In genomic region chr7:139731276-139731696, GRCm38 (mm10) we compare ENCODE assay signal across 12 mouse cellular contexts. TPM values are rescaled to one million over a fixed set of nuclear protein-coding genes. Genes with fewer than 3 reads are reported as not detected.
DNase-seq lines count a peak whose midpoint lies in the region; ATAC-seq and TF ChIP-seq lines count a peak whose summit lies in the region.
"Had no signal": no experiment of that assay in that cellular context is flagged by ENCODE, and none has a peak within 500 bp of the region (broad histone marks: within the 10 kb centered on the region; RNA-seq: fewer than 3 reads in every experiment).

No protein-coding gene starts in this region.

- 10% methylated on average over 8 of the region's 8 CpGs for WGBS in kidney, embryonic 15.5 days
- WGBS in embryonic facial prominence, embryonic 12.5 days: 49% methylated on average over 8 of the region's 8 CpGs
- WGBS in hindbrain, postnatal 0 days: 45% methylated on average over 8 of the region's 8 CpGs

- DNase-seq in kidney, adult 11 months: no peak
- no peak for DNase-seq in hindbrain, postnatal 0 days (ENCODE audit: low spot score)
- peak; percentile 19 for DNase-seq in mesoderm, embryonic 11.5 days (ENCODE audit: low read depth, low spot score)
- no peak for DNase-seq in natural killer cell, adult 2 months (ENCODE audit: low spot score in 2 of 2)
- DNase-seq in thymus, postnatal 14 days: no peak
- no peak for DNase-seq in gastrocnemius, postnatal 25 days
- DNase-seq: adrenal gland, postnatal 14 days; forebrain, postnatal 0 days had no signal

- peak; percentile 58; the same call in 1 of the 2 replicates for ATAC-seq in kidney, embryonic 15.5 days (replicated peaks; ENCODE audit: low FRiP score)
- ATAC-seq in embryonic facial prominence, embryonic 12.5 days (ENCODE audit: insufficient number of reproducible peaks, insufficient read depth, low FRiP score, low TSS enrichment): 0 out of 2 replicates have a peak, but pooled peaks have one; percentile 41
- peak; percentile 38; the same call in 1 of the 2 replicates for ATAC-seq in hindbrain, postnatal 0 days
- ATAC-seq: forebrain, postnatal 0 days; inflammation-experienced regulatory T-cells, adult 6 months had no signal

- no peak overlapping the region for H3K9ac ChIP-seq in kidney, embryonic 15.5 days
- H3K9ac ChIP-seq in embryonic facial prominence, embryonic 12.5 days: no peak overlapping the region
- no peak overlapping the region for H3K9ac ChIP-seq in hindbrain, postnatal 0 days (replicated peaks; ENCODE audit: low read length)
- H3K9ac ChIP-seq: forebrain, postnatal 0 days had no signal

- no peaks in the 10 kb centered on the region for H3K9me3 ChIP-seq in kidney, embryonic 15.5 days (replicated peaks)
- H3K9me3 ChIP-seq in embryonic facial prominence, embryonic 12.5 days: no peaks in the 10 kb centered on the region
- H3K9me3 ChIP-seq in hindbrain, postnatal 0 days (ENCODE audit: low read length): no peaks in the 10 kb centered on the region

- peak overlapping the region; percentile 37; the same call in 1 of the 2 replicates for H3K27ac ChIP-seq in kidney, embryonic 15.5 days
- H3K27ac ChIP-seq in embryonic facial prominence, embryonic 12.5 days: no peak overlapping the region
- no peak overlapping the region for H3K27ac ChIP-seq in hindbrain, postnatal 0 days

- no peaks in the 10 kb centered on the region for H3K36me3 ChIP-seq in kidney, embryonic 15.5 days
- no peaks in the 10 kb centered on the region for H3K36me3 ChIP-seq in embryonic facial prominence, embryonic 12.5 days
- no peaks in the 10 kb centered on the region for H3K36me3 ChIP-seq in hindbrain, postnatal 0 days (ENCODE audit: insufficient read depth, low read length)

- H3K27me3 ChIP-seq in kidney, embryonic 15.5 days: no peaks in the 10 kb centered on the region
- H3K27me3 ChIP-seq in embryonic facial prominence, embryonic 12.5 days: no peaks in the 10 kb centered on the region
- H3K27me3 ChIP-seq in hindbrain, postnatal 0 days (ENCODE audit: insufficient read depth, low read length): no peaks in the 10 kb centered on the region

- no peak overlapping the region for H3K4me3 ChIP-seq in kidney, embryonic 15.5 days (replicated peaks)
- H3K4me3 ChIP-seq in embryonic facial prominence, embryonic 12.5 days: no peak overlapping the region
- H3K4me3 ChIP-seq in hindbrain, postnatal 0 days (ENCODE audit: low read length): no peak overlapping the region

- no peak overlapping the region for H3K4me2 ChIP-seq in kidney, embryonic 15.5 days
- H3K4me2 ChIP-seq in embryonic facial prominence, embryonic 12.5 days (replicated peaks): no peak overlapping the region
- no peak overlapping the region for H3K4me2 ChIP-seq in hindbrain, postnatal 0 days (ENCODE audit: low read depth, low read length)

- no peak for TF ChIP-seq CTCF in hindbrain, postnatal 0 days (IDR thresholded peaks at IDR 0.05; ENCODE audit: low read depth)

- peaks cover 11% of the 10 kb centered on the region for H3K4me1 ChIP-seq in kidney, embryonic 15.5 days
- H3K4me1 ChIP-seq in embryonic facial prominence, embryonic 12.5 days: 0 out of 2 replicates have a peak, but pooled peaks cover 5% of the 10 kb centered on the region
- 0 out of 2 replicates have a peak, but pooled peaks cover 4% of the 10 kb centered on the region for H3K4me1 ChIP-seq in hindbrain, postnatal 0 days (ENCODE audit: insufficient read depth, low read length)

RNA-seq across cellular contexts. Expression of gene Cfap46, which starts 47.7 kb away (rescaled TPM):
- polyA plus RNA-seq in kidney, embryonic 15.5 days (2015; fragmentation: Nextera tagmentation; extraction: Ambion mirVana): 0.19 and 0.21 TPM in 2 replicates
- polyA plus RNA-seq in embryonic facial prominence, embryonic 12.5 days (2016; fragmentation: Nextera tagmentation; extraction: Ambion mirVana): 0.26 and 0.57 TPM in 2 replicates
- 3.2 and 7.0 TPM in 2 replicates for total RNA-seq in hindbrain, postnatal 0 days (2014; rRNA removed)
- polyA plus RNA-seq in hindbrain, postnatal 0 days (2015; fragmentation: Nextera tagmentation; extraction: Ambion mirVana): 3.5 TPM in 2 replicates
- total RNA-seq in gastrocnemius, postnatal 25 days (2021): under 1 TPM in 1 of 2 experiments, not detected in 1; 0.18 TPM
- total RNA-seq: common myeloid progenitor, adult 5-6 weeks had no signal
- polyA plus RNA-seq: inflammation-experienced regulatory T-cells, adult 6 months had no signal
